Mouse (Mus musculus) embryonic fibroblast, embryonic 13.5 days (primary cell): ENCODE data around the gene Heatr3.

Source experiments
- CTCF ChIP-seq: IDR thresholded peaks from 2 replicates; pipeline ENCODE4 v1.5.1; 2011; ENCODE audit warnings: mild to moderate bottlenecking, control low read depth, low read length, moderate library complexity, borderline replicate concordance; ENCODE audit not compliant: insufficient read depth
- POLR2A ChIP-seq: IDR thresholded peaks from 2 replicates; pipeline ENCODE4 v1.6.1; 2011; ENCODE audit warnings: low read depth, mild to moderate bottlenecking, control low read depth, low read length, moderate library complexity

GRCm38 (mm10) chr8:88200724-88201495 is 63.3 kb downstream of the Heatr3 start:
- TF ChIP-seq CTCF (no peak), POLR2A (no peak)
